Mouse (Mus musculus) neural tube, postnatal 0 days (tissue): ENCODE data around the gene Large1. TPM values are rescaled to one million over a fixed set of nuclear protein-coding genes. Genes with fewer than 3 reads are reported as not detected.

Experiments used
- microRNA-seq: library from miRNA; unstranded; fragments of <30 nt; microRNA quantifications from one replicate; pipeline ENCODE4, GENCODE M21; 2016
- polyA plus RNA-seq: library from polyadenylated mRNA; unstranded; fragments of >200 nt; fragmentation: Nextera tagmentation; extraction: Ambion mirVana; gene quantifications from 2 replicates; pipeline ENCODE4 v1.2.1, GENCODE M21; 2015

The Large1 gene
- polyA plus RNA-seq: 17.3 and 20.2 TPM in 2 replicates

DNA sequence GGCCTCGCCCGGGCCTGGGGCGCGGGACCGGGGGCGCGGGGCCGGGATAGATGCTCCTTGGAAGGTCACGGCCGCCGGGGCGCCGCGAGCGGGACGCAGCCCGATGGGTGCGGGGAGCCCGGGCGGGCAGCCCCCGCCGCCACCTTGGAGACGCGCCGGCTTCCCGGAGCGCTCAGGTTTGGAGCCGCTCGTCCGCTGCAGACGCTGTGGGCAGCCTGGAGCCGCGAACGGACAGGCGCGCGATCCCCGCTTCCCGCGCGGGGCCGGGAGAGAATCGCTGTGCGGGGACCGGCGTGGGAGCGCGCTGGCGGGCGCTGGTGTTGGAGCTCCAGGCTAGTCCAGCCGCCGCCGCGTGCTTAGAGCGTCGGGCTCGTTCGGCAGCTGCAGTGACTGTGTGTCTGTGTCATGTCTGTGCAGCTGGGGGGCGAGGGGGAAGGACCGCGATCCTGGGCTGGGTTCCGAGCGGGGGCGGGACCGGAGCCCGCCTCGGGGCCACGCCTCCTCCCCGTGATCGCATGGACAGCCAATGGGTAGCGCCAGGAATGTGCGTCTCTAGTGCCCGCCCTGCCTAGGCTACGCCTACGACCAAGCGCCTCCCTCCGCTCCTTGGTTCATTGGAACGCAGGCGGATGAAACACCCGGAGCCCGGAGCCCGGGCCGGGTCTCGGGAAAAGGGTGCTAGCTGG, at the start of gene Large1:
Gene Large1, minus strand, starts transcription at position 433 of the 686 bp plus-strand sequence.

Small RNAs within 50 kb of the gene (microRNA-seq; reads per million reads assigned to microRNA genes)
- not detected for gene Mir28b
